Mouse (Mus musculus): ENCODE data around the gene Baiap2l2. TPM values are rescaled to one million over a fixed set of nuclear protein-coding genes. Genes with fewer than 3 reads are reported as not detected.

The Baiap2l2 gene
- polyA plus RNA-seq, 1 experiment from 2014 or later: 2.6 TPM

DNA sequence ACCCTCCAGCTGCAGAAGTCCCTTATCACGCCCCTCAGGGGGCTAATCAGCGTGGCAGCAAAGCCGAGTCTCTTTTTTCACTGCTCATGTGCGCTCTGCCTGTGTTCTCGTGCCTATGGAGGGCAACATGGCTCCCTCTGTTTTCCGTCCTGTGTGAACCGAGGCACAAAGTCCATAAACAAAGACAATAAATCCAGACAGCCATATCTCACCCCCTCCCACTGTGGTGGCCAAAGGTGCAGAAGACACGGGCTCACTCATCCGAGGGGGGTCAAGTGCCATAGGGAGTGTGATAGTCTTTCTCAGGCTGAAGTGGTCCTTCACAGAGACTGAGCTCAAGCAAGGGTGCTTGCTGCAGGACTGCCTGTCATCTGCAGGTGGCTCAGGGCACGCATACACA lies 12.3 kb downstream of the Baiap2l2 start:
- Histone ChIP-seq H3K4me2 (ENCODE audit: low read length) (no peak overlapping the region), H3K27me3 (replicated peaks; ENCODE audit: control insufficient read depth, insufficient read depth, low read length) (no peaks in the 10 kb centered on the region), H3K27ac (ENCODE audit: low read depth, low read length) (no peak overlapping the region), H3K4me1 (ENCODE audit: control insufficient read depth, insufficient read depth, low read length) (peaks cover 9% of the 10 kb centered on the region; the same call in 1 of the 2 replicates), H3K9me3 (replicated peaks; ENCODE audit: control insufficient read depth, low read length) (no peaks in the 10 kb centered on the region), H3K9ac (ENCODE audit: low read length) (no peak overlapping the region), H3K4me3 (ENCODE audit: low read depth, low read length) (no peak overlapping the region), H3K36me3 (ENCODE audit: control insufficient read depth, insufficient read depth, low read length) (no peaks in the 10 kb centered on the region)
- 59% methylated on average over 10 of the region's 10 CpGs for WGBS
- DNase-seq (ENCODE audit: low spot score) (no peak), ATAC-seq (no peak)

DNA sequence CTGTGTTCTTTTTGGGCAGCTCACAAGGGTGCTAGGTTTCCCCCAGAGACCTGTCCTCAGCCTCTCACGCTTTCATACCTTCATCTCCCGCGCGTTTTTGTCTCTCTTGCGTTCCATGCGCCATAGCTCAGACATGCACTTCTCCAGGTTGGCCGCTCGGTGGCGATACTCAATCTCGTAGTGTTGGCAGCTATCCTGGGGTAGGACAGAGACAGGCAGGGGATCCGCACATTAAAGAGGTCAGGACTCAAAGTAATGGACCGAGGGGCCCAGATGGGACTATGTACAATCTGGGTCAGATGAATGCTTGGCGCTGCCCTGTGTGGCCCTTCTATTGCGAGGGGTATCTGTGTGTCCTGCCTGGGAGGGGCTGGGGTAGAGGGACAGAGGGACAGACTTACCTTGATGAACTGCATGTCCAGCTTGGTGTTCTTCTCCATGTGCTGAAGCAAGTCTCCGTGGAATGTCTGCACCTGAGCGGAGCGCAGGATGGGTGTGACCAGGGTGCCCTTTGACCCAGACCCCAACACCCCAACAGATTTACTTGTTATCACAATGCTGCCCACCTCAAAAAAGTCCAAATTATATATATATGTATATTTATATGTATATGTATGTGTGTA lies 14.1 kb downstream of the Baiap2l2 start:
- peak; percentile 67 for DNase-seq (ENCODE audit: low spot score)
- Histone ChIP-seq H3K4me3 (ENCODE audit: low read depth, low read length) (peak overlapping the region; percentile 27), H3K27ac (ENCODE audit: low read depth, low read length) (no peak overlapping the region), H3K9me3 (replicated peaks; ENCODE audit: control insufficient read depth, low read length) (no peaks in the 10 kb centered on the region), H3K4me1 (ENCODE audit: control insufficient read depth, insufficient read depth, low read length) (peaks cover 9% of the 10 kb centered on the region; the same call in 1 of the 2 replicates), H3K9ac (ENCODE audit: low read length) (peak overlapping the region; percentile 46; the same call in 1 of the 2 replicates), H3K27me3 (replicated peaks; ENCODE audit: control insufficient read depth, insufficient read depth, low read length) (no peaks in the 10 kb centered on the region), H3K36me3 (ENCODE audit: control insufficient read depth, insufficient read depth, low read length) (no peaks in the 10 kb centered on the region), H3K4me2 (ENCODE audit: low read length) (peak overlapping the region; percentile 81)
- peak; percentile 30 for ATAC-seq
- 12% methylated on average over 17 of the region's 17 CpGs for whole genome bisulfite sequencing

DNA sequence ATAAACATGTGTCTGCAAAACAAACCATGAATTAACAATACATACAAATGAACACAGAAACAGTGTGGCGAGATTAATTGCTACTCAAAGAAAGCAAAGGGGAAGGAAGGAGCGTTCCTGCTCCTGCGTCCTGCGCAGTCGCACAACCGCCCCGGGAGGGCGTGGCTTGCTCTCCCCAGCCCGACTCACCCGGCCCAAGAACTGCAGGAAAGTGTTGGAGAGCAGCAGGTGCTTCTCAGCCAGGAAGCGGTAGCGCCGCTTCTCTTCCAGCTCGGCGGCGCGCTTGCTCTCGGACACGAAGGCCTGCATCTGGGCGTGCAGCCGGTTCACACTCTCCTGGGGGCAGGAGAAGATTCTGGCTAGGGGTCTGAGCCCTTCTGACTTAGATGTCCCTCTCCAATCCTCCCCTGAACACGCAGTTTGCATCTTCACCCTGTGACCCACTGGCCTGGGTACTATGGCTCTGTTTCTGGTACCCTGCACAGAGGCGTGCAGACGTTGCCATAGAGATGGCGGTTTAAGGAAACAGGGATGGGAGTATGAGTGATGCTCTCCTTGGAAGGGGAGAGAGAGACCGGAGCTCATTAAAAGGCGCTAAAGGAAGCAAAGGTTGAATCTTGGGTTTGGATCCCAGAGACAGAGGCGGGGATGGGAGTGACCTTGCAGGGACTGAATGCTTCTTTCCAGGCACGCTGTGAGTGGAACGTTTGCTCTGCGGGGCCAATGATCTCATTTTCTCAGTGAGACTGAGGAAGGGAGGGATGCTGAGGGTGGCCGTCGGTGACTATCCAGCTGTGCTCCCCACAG lies 14.8 kb downstream of the Baiap2l2 start:
- H3K27me3 ChIP-seq (replicated peaks; ENCODE audit: control insufficient read depth, insufficient read depth, low read length): no peaks in the 10 kb centered on the region
- peak overlapping the region; percentile 81 for H3K4me2 ChIP-seq (ENCODE audit: low read length)
- ATAC-seq (peak; percentile 88), DNase-seq (ENCODE audit: low spot score) (peak; percentile 80)
- peak overlapping the region; percentile 46 for H3K9ac ChIP-seq (ENCODE audit: low read length)
- no peaks in the 10 kb centered on the region for H3K9me3 ChIP-seq (replicated peaks; ENCODE audit: control insufficient read depth, low read length)
- H3K4me3 ChIP-seq (ENCODE audit: low read depth, low read length): peak overlapping the region; percentile 27
- no peak overlapping the region; the same call in 1 of the 2 replicates for H3K27ac ChIP-seq (ENCODE audit: low read depth, low read length)
- peaks cover 9% of the 10 kb centered on the region; the same call in 1 of the 2 replicates for H3K4me1 ChIP-seq (ENCODE audit: control insufficient read depth, insufficient read depth, low read length)
- WGBS: under 1% methylated on average over 33 of the region's 33 CpGs
- H3K36me3 ChIP-seq (ENCODE audit: control insufficient read depth, insufficient read depth, low read length): no peaks in the 10 kb centered on the region

DNA sequence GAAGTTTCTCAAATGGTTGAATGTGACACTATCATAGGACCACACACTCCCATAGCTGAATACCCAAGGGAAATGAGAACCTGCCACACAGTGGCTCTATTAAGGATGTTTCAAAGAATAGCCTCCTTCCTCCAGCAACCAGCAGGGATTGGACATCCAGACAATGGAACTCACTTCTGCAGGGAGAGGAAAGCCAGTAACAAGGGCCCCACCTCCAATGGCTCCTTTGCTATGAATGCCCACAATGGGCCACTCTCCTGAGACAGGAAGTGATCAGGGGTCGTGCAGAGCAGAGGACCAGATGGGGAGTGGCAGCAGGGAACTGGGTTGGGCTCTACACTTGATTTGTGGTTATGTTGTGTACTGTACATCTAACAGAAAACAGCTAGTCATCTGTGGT lies 16.8 kb downstream of the Baiap2l2 start:
- Histone ChIP-seq H3K4me1 (ENCODE audit: control insufficient read depth, insufficient read depth, low read length) (peaks cover 9% of the 10 kb centered on the region; the same call in 1 of the 2 replicates), H3K27ac (ENCODE audit: low read depth, low read length) (no peak overlapping the region), H3K9ac (ENCODE audit: low read length) (no peak overlapping the region), H3K36me3 (ENCODE audit: control insufficient read depth, insufficient read depth, low read length) (no peaks in the 10 kb centered on the region), H3K4me3 (ENCODE audit: low read depth, low read length) (no peak overlapping the region), H3K9me3 (replicated peaks; ENCODE audit: control insufficient read depth, low read length) (no peaks in the 10 kb centered on the region), H3K4me2 (ENCODE audit: low read length) (no peak overlapping the region), H3K27me3 (replicated peaks; ENCODE audit: control insufficient read depth, insufficient read depth, low read length) (no peaks in the 10 kb centered on the region)
- 22% methylated on average over 1 of the region's 1 CpGs for WGBS
- ATAC-seq: no peak
- DNase-seq (ENCODE audit: low spot score): no peak

DNA sequence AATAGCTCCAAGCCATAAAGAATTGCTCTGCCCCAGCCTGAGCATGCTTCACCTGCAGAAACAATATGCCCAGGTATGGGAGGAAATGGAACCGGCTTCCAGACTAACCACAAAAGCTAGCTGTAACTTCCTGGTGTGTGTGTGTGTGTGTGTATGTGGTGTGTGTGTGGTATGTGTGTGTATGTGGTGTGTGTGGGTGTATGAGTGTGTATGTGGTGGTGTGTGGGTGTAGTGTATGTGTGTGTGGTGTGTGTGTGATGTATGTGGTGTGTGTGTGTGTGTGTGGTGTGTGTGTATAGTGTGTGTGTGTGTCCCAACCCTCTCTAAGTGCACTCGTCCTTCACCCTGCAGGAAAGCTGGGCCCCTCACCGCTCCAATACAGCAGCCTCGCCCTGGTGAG lies 20.0 kb downstream of the Baiap2l2 start:
- Histone ChIP-seq H3K9ac (ENCODE audit: low read length) (no peak overlapping the region), H3K4me2 (ENCODE audit: low read length) (no peak overlapping the region), H3K27me3 (replicated peaks; ENCODE audit: control insufficient read depth, insufficient read depth, low read length) (peaks cover 25% of the 10 kb centered on the region), H3K4me3 (ENCODE audit: low read depth, low read length) (no peak overlapping the region), H3K9me3 (replicated peaks; ENCODE audit: control insufficient read depth, low read length) (no peaks in the 10 kb centered on the region), H3K27ac (ENCODE audit: low read depth, low read length) (no peak overlapping the region), H3K4me1 (ENCODE audit: control insufficient read depth, insufficient read depth, low read length) (peaks cover 7% of the 10 kb centered on the region; the same call in 1 of the 2 replicates), H3K36me3 (ENCODE audit: control insufficient read depth, insufficient read depth, low read length) (no peaks in the 10 kb centered on the region)
- WGBS: 80% methylated on average over 4 of the region's 4 CpGs
- ATAC-seq: no peak
- DNase-seq (ENCODE audit: low spot score): no peak

DNA sequence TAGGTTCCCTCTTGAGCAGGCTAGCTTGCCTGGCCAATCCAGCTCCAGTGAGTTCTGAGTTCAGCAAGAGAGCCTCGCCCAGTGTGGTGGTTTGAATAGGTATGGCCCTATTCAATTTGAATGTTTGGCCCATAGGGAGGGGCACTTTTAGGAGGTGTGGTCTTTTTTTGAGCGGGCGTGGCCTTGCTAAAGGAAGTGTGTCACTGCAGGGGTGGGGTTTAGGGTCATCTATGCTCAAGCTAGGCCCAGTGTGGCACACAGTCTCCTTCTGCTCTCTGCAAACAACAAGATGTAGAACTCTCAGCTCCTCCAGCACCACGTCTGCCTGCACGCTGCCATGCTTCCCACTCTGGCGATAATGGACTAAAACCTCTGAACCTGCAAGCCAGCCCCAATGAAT lies 21.6 kb downstream of the Baiap2l2 start:
- H3K4me1 ChIP-seq (ENCODE audit: control insufficient read depth, insufficient read depth, low read length): peaks cover 4% of the 10 kb centered on the region; the same call in 1 of the 2 replicates
- no peak overlapping the region for H3K27ac ChIP-seq (ENCODE audit: low read depth, low read length)
- ATAC-seq: no peak
- 90% methylated on average over 6 of the region's 6 CpGs for whole genome bisulfite sequencing
- H3K9me3 ChIP-seq (replicated peaks; ENCODE audit: control insufficient read depth, low read length): no peaks in the 10 kb centered on the region
- no peaks in the 10 kb centered on the region for H3K36me3 ChIP-seq (ENCODE audit: control insufficient read depth, insufficient read depth, low read length)
- H3K27me3 ChIP-seq (replicated peaks; ENCODE audit: control insufficient read depth, insufficient read depth, low read length): peaks cover 33% of the 10 kb centered on the region
- H3K9ac ChIP-seq (ENCODE audit: low read length): no peak overlapping the region
- no peak overlapping the region for H3K4me3 ChIP-seq (ENCODE audit: low read depth, low read length)
- no peak for DNase-seq (ENCODE audit: low spot score)
- H3K4me2 ChIP-seq (ENCODE audit: low read length): no peak overlapping the region

DNA sequence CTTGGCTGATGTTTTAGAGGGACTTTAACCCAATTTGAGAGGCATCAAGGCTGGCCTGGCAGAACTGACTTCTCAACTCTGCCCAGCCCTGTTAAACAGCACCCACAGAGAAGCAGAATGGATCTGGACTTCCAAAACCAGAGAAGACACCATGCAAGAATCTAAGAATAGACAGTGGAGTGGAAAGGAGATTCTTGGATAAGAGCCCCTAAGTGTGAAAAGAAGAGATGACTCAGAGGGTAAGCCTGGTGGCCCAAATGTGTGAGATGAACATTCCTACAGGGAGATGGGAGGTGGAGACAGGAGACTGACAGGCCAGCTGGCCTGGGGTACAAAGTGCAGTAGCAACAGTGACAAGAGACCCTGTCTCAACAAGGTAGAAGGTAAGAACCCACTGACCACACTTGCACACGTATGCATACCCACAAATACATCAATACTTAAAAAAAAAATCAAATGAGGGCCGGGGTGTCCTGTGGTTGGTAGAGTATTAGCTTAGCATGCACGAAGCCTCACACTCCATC lies 22.5 kb downstream of the Baiap2l2 start:
- Histone ChIP-seq H3K4me3 (ENCODE audit: low read depth, low read length) (no peak overlapping the region), H3K4me1 (ENCODE audit: control insufficient read depth, insufficient read depth, low read length) (peaks cover 4% of the 10 kb centered on the region; the same call in 1 of the 2 replicates), H3K27me3 (replicated peaks; ENCODE audit: control insufficient read depth, insufficient read depth, low read length) (peaks cover 33% of the 10 kb centered on the region), H3K36me3 (ENCODE audit: control insufficient read depth, insufficient read depth, low read length) (no peaks in the 10 kb centered on the region), H3K9me3 (replicated peaks; ENCODE audit: control insufficient read depth, low read length) (no peaks in the 10 kb centered on the region), H3K4me2 (ENCODE audit: low read length) (no peak overlapping the region), H3K27ac (ENCODE audit: low read depth, low read length) (no peak overlapping the region), H3K9ac (ENCODE audit: low read length) (no peak overlapping the region)
- DNase-seq (ENCODE audit: low spot score) (no peak), ATAC-seq (no peak)
- 92% methylated on average over 3 of the region's 3 CpGs for WGBS

DNA sequence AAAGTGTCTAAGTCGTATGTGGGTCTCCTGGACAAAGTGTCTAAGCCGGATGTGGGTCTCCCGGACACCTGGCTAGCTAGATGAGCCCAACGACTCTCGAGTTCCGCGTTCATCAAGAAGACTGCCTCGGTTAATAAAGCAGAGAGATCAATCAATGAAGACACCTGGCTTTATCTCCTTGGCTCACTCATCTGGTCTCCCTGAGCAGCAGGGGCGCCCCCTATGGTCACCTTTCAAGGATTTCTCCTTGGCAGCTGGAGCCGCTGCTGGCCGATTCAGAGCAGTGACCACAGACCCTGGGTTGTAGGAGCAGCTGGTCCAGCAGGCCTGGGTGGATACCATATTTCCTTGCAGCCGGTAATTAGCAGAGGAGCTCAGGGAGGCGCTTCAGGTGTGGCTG lies 23.0 kb downstream of the Baiap2l2 start:
- Histone ChIP-seq H3K9ac (ENCODE audit: low read length) (no peak overlapping the region), H3K4me3 (ENCODE audit: low read depth, low read length) (no peak overlapping the region), H3K4me1 (ENCODE audit: control insufficient read depth, insufficient read depth, low read length) (peaks cover 4% of the 10 kb centered on the region; the same call in 1 of the 2 replicates), H3K27ac (ENCODE audit: low read depth, low read length) (no peak overlapping the region), H3K4me2 (ENCODE audit: low read length) (peak overlapping the region; percentile 84), H3K27me3 (replicated peaks; ENCODE audit: control insufficient read depth, insufficient read depth, low read length) (peaks cover 33% of the 10 kb centered on the region), H3K9me3 (replicated peaks; ENCODE audit: control insufficient read depth, low read length) (no peaks in the 10 kb centered on the region), H3K36me3 (ENCODE audit: control insufficient read depth, insufficient read depth, low read length) (no peaks in the 10 kb centered on the region)
- WGBS: 29% methylated on average over 13 of the region's 13 CpGs
- no peak for ATAC-seq
- DNase-seq (ENCODE audit: low spot score): no peak

Data from forebrain, embryonic 14.5 days (tissue).